Mouse (Mus musculus): Measurements from ENCODE around the gene Chkb.

GRCm38 (mm10) chr15:89478622-89479021 is 48.9 kb upstream of the Chkb start:
- TF ChIP-seq CTCF (IDR thresholded peaks at IDR 0.05; ENCODE audit: insufficient read depth, low read depth, low read length) (no peak), POLR2A (IDR thresholded peaks at IDR 0.05; ENCODE audit: insufficient read depth, low read depth, low read length) (no peak)

Data from olfactory bulb, adult 2 months (tissue).